Mouse (Mus musculus) embryonic fibroblast, embryonic 13.5 days (primary cell): ENCODE data around the gene Dlg2.

Source experiments
- CTCF ChIP-seq: IDR thresholded peaks from 2 replicates; pipeline ENCODE4 v1.5.1; 2011; ENCODE audit warnings: mild to moderate bottlenecking, control low read depth, low read length, moderate library complexity, borderline replicate concordance; ENCODE audit not compliant: insufficient read depth
- POLR2A ChIP-seq: IDR thresholded peaks from 2 replicates; pipeline ENCODE4 v1.6.1; 2011; ENCODE audit warnings: low read depth, mild to moderate bottlenecking, control low read depth, low read length, moderate library complexity

DNA sequence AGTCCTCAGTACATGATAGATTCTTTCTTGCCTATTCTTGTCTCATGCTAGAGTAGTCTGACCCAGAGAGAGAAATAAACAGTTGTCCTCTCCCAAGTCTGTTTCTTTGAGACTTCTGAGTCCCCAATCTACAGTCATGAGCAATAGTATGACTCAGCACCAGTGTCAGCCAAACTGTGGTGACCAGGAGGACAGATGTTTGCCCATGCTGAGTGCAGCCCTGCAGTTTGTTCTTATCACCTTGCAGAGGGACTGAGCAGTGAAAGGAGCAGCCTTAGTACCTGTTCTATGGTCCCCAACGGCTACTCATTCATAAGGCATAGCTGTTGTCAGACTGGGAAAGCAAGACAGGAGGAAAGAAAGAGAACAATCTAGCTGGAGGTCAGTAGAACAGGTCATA lies 1072.3 kb downstream of the Dlg2 start:
- TF ChIP-seq CTCF (no peak), POLR2A (no peak)
